Mouse (Mus musculus): ENCODE measurements around the gene Trim37. TPM values are rescaled to one million over a fixed set of nuclear protein-coding genes. Genes with fewer than 3 reads are reported as not detected.
A peak's percentile ranks its signal among the peaks of the same experiment; 100 is the strongest.

The Trim37 gene
- polyA plus RNA-seq, 1 experiment from 2014 or later: 8.2 TPM

- Histone ChIP-seq H3K4me3 (ENCODE audit: low read depth, low read length) (peak overlapping the region; percentile 90), H3K27ac (ENCODE audit: low read depth) (peak overlapping the region; percentile 58; the same call in 1 of the 2 replicates), H3K9me3 (ENCODE audit: low read length) (no peaks in the 10 kb centered on the region), H3K4me2 (ENCODE audit: low read depth, low read length) (peak overlapping the region; percentile 85), H3K36me3 (replicated peaks; ENCODE audit: insufficient read depth, low read length) (peaks cover 22% of the 10 kb centered on the region), H3K9ac (replicated peaks) (peak overlapping the region; percentile 50), H3K4me1 (ENCODE audit: insufficient read depth) (peaks cover 10% of the 10 kb centered on the region), H3K27me3 (ENCODE audit: insufficient read depth, low read length) (no peaks in the 10 kb centered on the region)
- 3% methylated on average over 12 of the region's 12 CpGs for WGBS (ENCODE audit: insufficient replicate concordance)
- DNase-seq (no peak), ATAC-seq (no peak)
- TF ChIP-seq EP300 (IDR thresholded peaks at IDR 0.05; ENCODE audit: low read depth): no peak
- no peak for TF ChIP-seq CTCF (IDR thresholded peaks at IDR 0.05; ENCODE audit: low read depth)
Measured at GRCm38 (mm10) chr11:87126281-87126823, 525 bp upstream of the Trim37 start.

GRCm38 (mm10) chr11:87136233-87136632 lies 9.4 kb downstream of the Trim37 start:
- Histone ChIP-seq H3K4me1 (ENCODE audit: insufficient read depth) (no peaks in the 10 kb centered on the region), H3K27me3 (ENCODE audit: insufficient read depth, low read length) (no peaks in the 10 kb centered on the region), H3K9ac (replicated peaks) (no peak overlapping the region), H3K36me3 (replicated peaks; ENCODE audit: insufficient read depth, low read length) (peaks cover 4% of the 10 kb centered on the region; the same call in 1 of the 2 replicates), H3K9me3 (ENCODE audit: low read length) (no peaks in the 10 kb centered on the region), H3K27ac (ENCODE audit: low read depth) (no peak overlapping the region), H3K4me2 (ENCODE audit: low read depth, low read length) (no peak overlapping the region), H3K4me3 (ENCODE audit: low read depth, low read length) (no peak overlapping the region)
- ATAC-seq (no peak), DNase-seq (no peak)
- TF ChIP-seq CTCF (IDR thresholded peaks at IDR 0.05; ENCODE audit: low read depth) (no peak), EP300 (IDR thresholded peaks at IDR 0.05; ENCODE audit: low read depth) (no peak)
- 88% methylated on average over 4 of the region's 4 CpGs for WGBS (ENCODE audit: insufficient replicate concordance)

- Histone ChIP-seq H3K9me3 (ENCODE audit: low read length) (no peaks in the 10 kb centered on the region), H3K36me3 (replicated peaks; ENCODE audit: insufficient read depth, low read length) (no peaks in the 10 kb centered on the region), H3K27ac (ENCODE audit: low read depth) (no peak overlapping the region), H3K27me3 (ENCODE audit: insufficient read depth, low read length) (no peaks in the 10 kb centered on the region), H3K4me1 (ENCODE audit: insufficient read depth) (no peaks in the 10 kb centered on the region), H3K4me3 (ENCODE audit: low read depth, low read length) (no peak overlapping the region), H3K4me2 (ENCODE audit: low read depth, low read length) (no peak overlapping the region), H3K9ac (replicated peaks) (no peak overlapping the region)
- DNase-seq (no peak), ATAC-seq (no peak)
- TF ChIP-seq CTCF (IDR thresholded peaks at IDR 0.05; ENCODE audit: low read depth) (no peak), EP300 (IDR thresholded peaks at IDR 0.05; ENCODE audit: low read depth) (no peak)
- WGBS (ENCODE audit: insufficient replicate concordance): 86% methylated on average over 2 of the region's 2 CpGs
Measured at GRCm38 (mm10) chr11:87158012-87158411, 31.1 kb downstream of the Trim37 start.

- ATAC-seq (no peak), DNase-seq (no peak)
- TF ChIP-seq EP300 (IDR thresholded peaks at IDR 0.05; ENCODE audit: low read depth) (no peak), CTCF (IDR thresholded peaks at IDR 0.05; ENCODE audit: low read depth) (no peak)
- no peaks in the 10 kb centered on the region for H3K9me3 ChIP-seq (ENCODE audit: low read length)
- no peaks in the 10 kb centered on the region for H3K27me3 ChIP-seq (ENCODE audit: insufficient read depth, low read length)
- no peaks in the 10 kb centered on the region for H3K4me1 ChIP-seq (ENCODE audit: insufficient read depth)
- H3K9ac ChIP-seq (replicated peaks): no peak overlapping the region
- H3K4me2 ChIP-seq (ENCODE audit: low read depth, low read length): no peak overlapping the region
- H3K4me3 ChIP-seq (ENCODE audit: low read depth, low read length): no peak overlapping the region
- H3K36me3 ChIP-seq (replicated peaks; ENCODE audit: insufficient read depth, low read length): peaks cover 18% of the 10 kb centered on the region; the same call in 1 of the 2 replicates
- WGBS (ENCODE audit: insufficient replicate concordance): 87% methylated on average over 4 of the region's 4 CpGs
- no peak overlapping the region for H3K27ac ChIP-seq (ENCODE audit: low read depth)
Measured at GRCm38 (mm10) chr11:87162687-87163086, 35.8 kb downstream of the Trim37 start.

GRCm38 (mm10) chr11:87163751-87164150 lies 36.9 kb downstream of the Trim37 start:
- no peaks in the 10 kb centered on the region for H3K9me3 ChIP-seq (ENCODE audit: low read length)
- no peaks in the 10 kb centered on the region for H3K4me1 ChIP-seq (ENCODE audit: insufficient read depth)
- no peak overlapping the region for H3K4me3 ChIP-seq (ENCODE audit: low read depth, low read length)
- no peak overlapping the region for H3K4me2 ChIP-seq (ENCODE audit: low read depth, low read length)
- H3K9ac ChIP-seq (replicated peaks): no peak overlapping the region
- TF ChIP-seq EP300 (IDR thresholded peaks at IDR 0.05; ENCODE audit: low read depth) (no peak), CTCF (IDR thresholded peaks at IDR 0.05; ENCODE audit: low read depth) (no peak)
- ATAC-seq (no peak), DNase-seq (no peak)
- no peak overlapping the region for H3K27ac ChIP-seq (ENCODE audit: low read depth)
- no peaks in the 10 kb centered on the region for H3K27me3 ChIP-seq (ENCODE audit: insufficient read depth, low read length)
- peaks cover 28% of the 10 kb centered on the region; the same call in 1 of the 2 replicates for H3K36me3 ChIP-seq (replicated peaks; ENCODE audit: insufficient read depth, low read length)

- no peak for TF ChIP-seq CTCF (IDR thresholded peaks at IDR 0.05; ENCODE audit: low read depth)
- no peak for TF ChIP-seq EP300 (IDR thresholded peaks at IDR 0.05; ENCODE audit: low read depth)
- ATAC-seq: no peak
- WGBS (ENCODE audit: insufficient replicate concordance): 81% methylated on average over 5 of the region's 5 CpGs
Measured at GRCm38 (mm10) chr11:87173625-87174024, 46.7 kb downstream of the Trim37 start.

More at GRCm38 (mm10) chr11:87173625-87174024, 46.7 kb downstream of the Trim37 start:
- no peak overlapping the region for H3K9ac ChIP-seq (replicated peaks)
- no peaks in the 10 kb centered on the region for H3K4me1 ChIP-seq (ENCODE audit: insufficient read depth)
- H3K4me3 ChIP-seq (ENCODE audit: low read depth, low read length): no peak overlapping the region
- no peak overlapping the region for H3K27ac ChIP-seq (ENCODE audit: low read depth)
- DNase-seq: no peak
- no peaks in the 10 kb centered on the region for H3K27me3 ChIP-seq (ENCODE audit: insufficient read depth, low read length)
- H3K9me3 ChIP-seq (ENCODE audit: low read length): no peaks in the 10 kb centered on the region; the same call in 1 of the 2 replicates
- no peak overlapping the region for H3K4me2 ChIP-seq (ENCODE audit: low read depth, low read length)
- peaks cover 13% of the 10 kb centered on the region for H3K36me3 ChIP-seq (replicated peaks; ENCODE audit: insufficient read depth, low read length)

Data from liver, postnatal 0 days (tissue).